Mouse (Mus musculus): Measurements from ENCODE around the gene Lactb. TPM values are rescaled to one million over a fixed set of nuclear protein-coding genes. Genes with fewer than 3 reads are reported as not detected.

The Lactb gene
- polyA plus RNA-seq, 1 experiment from 2014 or later: 12.4 TPM

DNA sequence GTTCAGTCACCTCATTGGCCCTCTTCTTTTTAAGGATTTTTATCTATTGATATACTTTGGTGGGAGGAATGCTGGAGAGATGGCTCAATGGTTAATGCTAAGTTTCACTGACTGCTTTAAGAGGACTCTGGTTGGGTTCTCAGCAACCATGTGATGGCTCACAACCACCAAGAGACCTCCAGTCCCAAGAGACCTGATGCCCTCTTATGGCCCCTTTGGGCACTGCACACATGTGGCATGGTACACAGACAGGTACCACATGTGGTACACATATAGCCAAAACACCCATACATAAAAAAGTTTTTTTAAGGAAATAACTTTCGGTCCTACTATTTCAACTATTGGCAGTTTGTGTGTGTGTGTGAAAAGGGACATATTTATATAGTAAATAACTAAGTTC, 53.2 kb downstream of the Lactb start:
- Histone ChIP-seq H3K4me2 (replicated peaks; ENCODE audit: low read depth, low read length) (no peak overlapping the region), H3K9me3 (ENCODE audit: control insufficient read depth, low read depth, low read length) (no peaks in the 10 kb centered on the region), H3K4me1 (ENCODE audit: control insufficient read depth, insufficient read depth, low read length) (0 out of 2 replicates have a peak, but pooled peaks cover 4% of the 10 kb centered on the region), H3K9ac (replicated peaks; ENCODE audit: low read depth, low read length) (no peak overlapping the region), H3K27ac (ENCODE audit: low read length) (no peak overlapping the region), H3K27me3 (ENCODE audit: control insufficient read depth, insufficient read depth, low read length) (no peaks in the 10 kb centered on the region), H3K36me3 (ENCODE audit: control insufficient read depth, insufficient read depth, low read length) (no peaks in the 10 kb centered on the region), H3K4me3 (ENCODE audit: low read depth, low read length) (no peak overlapping the region)
- WGBS: 96% methylated on average over 1 of the region's 1 CpGs
- ATAC-seq (ENCODE audit: insufficient number of reproducible peaks, insufficient read depth, low FRiP score, low read depth): no peak

DNA sequence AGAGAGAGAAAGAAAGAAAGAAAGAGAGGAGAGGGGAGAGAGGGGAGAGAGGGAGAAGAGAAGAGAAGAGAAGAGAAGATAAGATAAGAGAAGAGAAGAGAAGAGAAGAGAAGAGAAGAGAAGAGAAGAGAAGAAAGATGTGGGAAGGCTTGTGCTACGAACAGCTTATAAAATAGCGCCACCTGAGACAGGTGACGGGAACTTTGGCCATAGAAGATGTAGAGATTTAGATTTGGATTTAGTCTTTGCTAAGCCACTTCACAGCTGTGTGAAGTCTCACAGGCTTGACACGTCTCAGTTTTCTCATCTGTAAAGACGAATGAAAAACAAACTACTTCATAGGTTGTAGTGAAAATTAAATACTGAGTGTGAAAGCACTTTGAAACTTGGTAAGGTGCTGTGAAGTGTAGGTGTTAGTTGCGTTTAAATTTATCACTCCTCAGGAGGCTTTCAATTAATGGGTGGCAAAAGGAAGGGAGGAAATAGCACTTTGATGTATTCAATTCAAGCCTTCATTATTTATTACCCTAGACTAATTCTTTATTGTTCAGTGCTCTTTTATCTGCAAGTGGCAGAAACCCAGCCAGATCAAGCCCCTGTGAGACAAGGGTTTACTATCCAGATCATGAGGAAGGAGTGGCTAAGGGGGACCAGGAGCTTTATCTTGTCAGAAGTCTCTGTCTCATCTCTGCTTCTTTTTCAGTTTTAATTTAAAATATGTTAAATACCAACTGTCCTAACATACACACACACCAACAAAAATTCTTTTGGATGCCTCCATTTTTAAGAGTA, 54.6 kb downstream of the Lactb start:
- Histone ChIP-seq H3K27ac (ENCODE audit: low read length) (no peak overlapping the region), H3K4me2 (replicated peaks; ENCODE audit: low read depth, low read length) (peak overlapping the region; percentile 60), H3K36me3 (ENCODE audit: control insufficient read depth, insufficient read depth, low read length) (no peaks in the 10 kb centered on the region), H3K9me3 (ENCODE audit: control insufficient read depth, low read depth, low read length) (no peaks in the 10 kb centered on the region), H3K27me3 (ENCODE audit: control insufficient read depth, insufficient read depth, low read length) (no peaks in the 10 kb centered on the region), H3K9ac (replicated peaks; ENCODE audit: low read depth, low read length) (no peak overlapping the region), H3K4me3 (ENCODE audit: low read depth, low read length) (no peak overlapping the region), H3K4me1 (ENCODE audit: control insufficient read depth, insufficient read depth, low read length) (peaks cover 7% of the 10 kb centered on the region; the same call in 1 of the 2 replicates)
- ATAC-seq (ENCODE audit: insufficient number of reproducible peaks, insufficient read depth, low FRiP score, low read depth): no peak
- 3% methylated on average over 6 of the region's 6 CpGs for WGBS

DNA sequence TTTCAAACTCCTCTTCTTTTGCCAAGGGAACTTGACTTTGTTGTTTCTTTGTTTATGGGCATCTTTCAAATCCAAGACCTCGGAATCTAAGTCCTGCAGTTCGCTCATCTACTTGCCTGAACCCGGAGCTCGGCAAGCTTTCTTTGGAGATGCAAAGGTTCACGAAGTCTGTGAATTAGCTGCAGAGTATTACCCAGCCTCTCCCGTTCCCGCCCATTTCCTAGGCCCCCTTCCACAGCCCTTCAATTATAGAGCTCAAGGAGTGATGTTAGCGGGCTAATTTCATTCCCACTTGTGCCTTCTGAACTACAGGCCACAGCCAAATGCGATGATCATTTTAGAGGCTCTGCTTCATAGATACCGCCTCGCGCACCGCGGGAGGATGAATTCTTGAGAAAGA, 55.3 kb downstream of the Lactb start:
- 1% methylated on average over 14 of the region's 14 CpGs for WGBS
- Histone ChIP-seq H3K27me3 (ENCODE audit: control insufficient read depth, insufficient read depth, low read length) (no peaks in the 10 kb centered on the region), H3K9ac (replicated peaks; ENCODE audit: low read depth, low read length) (no peak overlapping the region; the same call in 1 of the 2 replicates), H3K4me1 (ENCODE audit: control insufficient read depth, insufficient read depth, low read length) (peaks cover 10% of the 10 kb centered on the region; the same call in 1 of the 2 replicates), H3K27ac (ENCODE audit: low read length) (peak overlapping the region; percentile 66; the same call in 1 of the 2 replicates), H3K4me3 (ENCODE audit: low read depth, low read length) (peak overlapping the region; percentile 77), H3K9me3 (ENCODE audit: control insufficient read depth, low read depth, low read length) (no peaks in the 10 kb centered on the region), H3K4me2 (replicated peaks; ENCODE audit: low read depth, low read length) (peak overlapping the region; percentile 60), H3K36me3 (ENCODE audit: control insufficient read depth, insufficient read depth, low read length) (no peaks in the 10 kb centered on the region)
- ATAC-seq (ENCODE audit: insufficient number of reproducible peaks, insufficient read depth, low FRiP score, low read depth): peak; percentile 24; the same call in 1 of the 2 replicates

DNA sequence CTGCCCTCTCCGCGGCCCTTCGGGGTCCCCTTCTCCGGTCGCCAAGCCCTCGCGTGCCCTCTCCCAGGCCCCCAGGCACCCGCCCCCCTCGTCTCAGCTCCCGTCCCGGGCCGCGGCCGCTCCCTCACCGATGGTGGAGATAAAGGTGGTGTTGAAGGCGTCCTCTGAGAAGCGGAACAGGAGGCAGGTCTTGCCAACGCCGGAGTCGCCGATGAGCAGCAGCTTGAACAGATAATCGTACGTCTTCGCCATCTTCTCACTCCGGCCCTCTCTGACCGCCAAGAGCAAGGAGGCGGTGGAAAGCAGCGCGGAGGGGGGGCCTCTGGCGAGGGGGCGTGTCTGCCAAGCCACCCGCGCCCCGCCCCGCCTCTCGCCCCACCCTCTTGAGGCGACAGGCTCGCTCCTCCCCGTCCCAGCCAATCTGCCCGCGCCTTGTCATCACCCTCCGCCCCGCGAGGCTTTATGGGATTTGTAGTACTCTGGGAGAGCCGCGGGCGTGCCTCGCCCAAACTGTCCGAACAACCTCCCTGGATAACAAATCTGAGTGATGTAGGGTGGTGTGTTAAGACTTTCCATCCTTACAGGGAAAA, 55.8 kb downstream of the Lactb start, which contains the start of gene Rab8b:
Gene Rab8b (minus strand): TSS at position 306 of the 590 bp plus-strand sequence.
- H3K36me3 ChIP-seq (ENCODE audit: control insufficient read depth, insufficient read depth, low read length): no peaks in the 10 kb centered on the region
- under 1% methylated on average over 42 of the region's 49 CpGs for WGBS
- H3K27me3 ChIP-seq (ENCODE audit: control insufficient read depth, insufficient read depth, low read length): no peaks in the 10 kb centered on the region
- peaks cover 13% of the 10 kb centered on the region; the same call in 1 of the 2 replicates for H3K4me1 ChIP-seq (ENCODE audit: control insufficient read depth, insufficient read depth, low read length)
- peak within 1 kb of the TSS; percentile 67 for H3K4me2 ChIP-seq (replicated peaks; ENCODE audit: low read depth, low read length)
- no peaks in the 10 kb centered on the region for H3K9me3 ChIP-seq (ENCODE audit: control insufficient read depth, low read depth, low read length)
- H3K4me3 ChIP-seq (ENCODE audit: low read depth, low read length): peak within 1 kb of the TSS; percentile 77
- H3K9ac ChIP-seq (replicated peaks; ENCODE audit: low read depth, low read length): peak within 1 kb of the TSS; percentile 86
- peak; percentile 98 for ATAC-seq (ENCODE audit: insufficient number of reproducible peaks, insufficient read depth, low FRiP score, low read depth)
- H3K27ac ChIP-seq (ENCODE audit: low read length): peak within 1 kb of the TSS; percentile 86

DNA sequence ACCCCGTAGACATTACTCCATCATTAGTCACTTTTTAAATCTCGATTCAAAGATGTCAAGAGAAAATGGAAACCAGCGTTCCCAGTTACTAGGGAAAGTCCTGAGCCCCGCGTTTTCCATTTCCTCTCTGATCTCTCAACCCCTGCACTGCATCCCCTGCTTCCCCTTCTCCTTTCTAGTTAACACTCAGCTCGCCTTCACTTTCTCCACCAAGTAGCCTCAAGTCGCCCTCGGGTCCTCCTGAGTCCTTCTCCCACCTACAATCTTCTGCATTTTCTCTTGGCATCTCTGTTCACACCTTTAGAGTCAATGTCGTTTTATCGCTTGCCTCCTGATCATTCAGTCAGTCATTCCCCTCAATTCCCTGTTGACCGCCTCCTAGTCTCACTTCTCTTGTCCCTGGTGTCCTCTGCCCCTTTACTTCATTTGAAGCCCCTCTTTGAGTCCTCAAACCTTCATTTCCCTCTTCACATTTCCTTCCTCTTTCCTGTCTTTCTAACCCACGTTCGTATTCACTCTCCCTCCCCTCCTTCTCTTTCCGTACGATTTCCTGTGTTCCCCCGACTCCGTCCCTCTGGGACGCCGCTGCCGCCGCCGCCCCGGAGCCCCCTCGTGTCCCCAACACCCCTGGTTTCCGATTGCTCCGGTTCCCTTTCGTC, 56.5 kb downstream of the Lactb start:
- no peak; the same call in 1 of the 2 replicates for ATAC-seq (ENCODE audit: insufficient number of reproducible peaks, insufficient read depth, low FRiP score, low read depth)

DNA sequence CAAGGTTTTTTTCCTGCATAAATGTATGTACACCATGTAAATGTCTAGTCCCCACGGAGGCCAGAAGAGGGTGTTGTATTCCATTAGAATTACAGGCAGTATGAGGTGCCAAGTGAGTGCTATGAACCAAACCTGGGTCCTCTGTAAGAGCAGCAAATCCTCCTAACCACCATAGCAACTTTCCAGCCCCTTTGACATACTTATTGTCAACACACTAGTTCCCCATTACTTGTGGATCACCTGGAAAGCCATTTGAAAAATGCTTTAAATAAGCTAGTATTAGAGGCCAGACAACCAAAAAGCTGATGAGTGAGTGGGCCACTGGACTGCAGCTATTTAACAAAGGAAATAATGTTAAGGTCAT, 57.4 kb downstream of the Lactb start:
- no peaks in the 10 kb centered on the region for H3K27me3 ChIP-seq (ENCODE audit: control insufficient read depth, insufficient read depth, low read length)
- peak overlapping the region; percentile 77; the same call in 1 of the 2 replicates for H3K4me3 ChIP-seq (ENCODE audit: low read depth, low read length)
- H3K27ac ChIP-seq (ENCODE audit: low read length): no peak overlapping the region
- peaks cover 20% of the 10 kb centered on the region; the same call in 1 of the 2 replicates for H3K4me1 ChIP-seq (ENCODE audit: control insufficient read depth, insufficient read depth, low read length)
- no peaks in the 10 kb centered on the region for H3K36me3 ChIP-seq (ENCODE audit: control insufficient read depth, insufficient read depth, low read length)
- peak overlapping the region; percentile 67 for H3K4me2 ChIP-seq (replicated peaks; ENCODE audit: low read depth, low read length)
- WGBS: 57% methylated on average over 1 of the region's 1 CpGs
- H3K9ac ChIP-seq (replicated peaks; ENCODE audit: low read depth, low read length): no peak overlapping the region
- no peaks in the 10 kb centered on the region for H3K9me3 ChIP-seq (ENCODE audit: control insufficient read depth, low read depth, low read length)
- ATAC-seq (ENCODE audit: insufficient number of reproducible peaks, insufficient read depth, low FRiP score, low read depth): no peak

More for the DNA sequence above, 56.5 kb downstream of the Lactb start:
- no peaks in the 10 kb centered on the region for H3K9me3 ChIP-seq (ENCODE audit: control insufficient read depth, low read depth, low read length)
- peaks cover 19% of the 10 kb centered on the region; the same call in 1 of the 2 replicates for H3K4me1 ChIP-seq (ENCODE audit: control insufficient read depth, insufficient read depth, low read length)
- peak overlapping the region; percentile 86 for H3K9ac ChIP-seq (replicated peaks; ENCODE audit: low read depth, low read length)
- H3K36me3 ChIP-seq (ENCODE audit: control insufficient read depth, insufficient read depth, low read length): no peaks in the 10 kb centered on the region
- WGBS: 1% methylated on average over 27 of the region's 27 CpGs
- H3K4me2 ChIP-seq (replicated peaks; ENCODE audit: low read depth, low read length): peak overlapping the region; percentile 67
- H3K27me3 ChIP-seq (ENCODE audit: control insufficient read depth, insufficient read depth, low read length): no peaks in the 10 kb centered on the region
- H3K27ac ChIP-seq (ENCODE audit: low read length): peak overlapping the region; percentile 86
- peak overlapping the region; percentile 77 for H3K4me3 ChIP-seq (ENCODE audit: low read depth, low read length)

DNA sequence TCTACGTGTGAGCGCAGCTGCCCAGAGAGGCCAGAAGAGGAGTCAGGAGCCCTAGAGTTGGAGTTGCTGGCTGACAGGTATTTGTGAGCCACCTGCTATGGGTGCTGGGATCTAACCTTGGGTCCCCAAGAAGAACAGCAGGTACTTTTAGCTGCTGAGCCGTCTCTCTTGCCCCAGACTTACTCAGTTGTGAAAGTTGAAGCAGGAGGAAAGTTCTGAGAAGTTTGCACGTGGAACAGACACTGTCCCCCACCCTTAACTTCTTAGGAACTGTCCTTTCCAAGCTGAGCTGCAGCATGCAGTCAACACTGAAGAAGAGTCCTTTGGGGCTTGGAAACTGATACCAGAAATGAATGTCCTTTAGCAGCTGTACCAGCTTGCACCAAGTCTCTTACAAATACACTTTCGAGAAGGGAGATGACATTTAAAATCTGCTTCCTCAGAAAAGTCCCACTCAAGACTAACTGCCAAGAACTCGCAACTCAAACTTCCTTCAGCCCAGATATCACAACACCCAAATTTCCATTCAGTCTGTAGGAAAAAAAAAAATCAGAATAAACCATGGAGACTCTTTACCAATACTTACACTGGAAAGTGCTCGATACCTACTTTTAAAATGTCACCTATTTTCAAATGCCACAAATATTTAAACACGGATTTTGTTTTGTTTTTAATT, 57.9 kb downstream of the Lactb start:
- WGBS: 84% methylated on average over 8 of the region's 8 CpGs
- no peaks in the 10 kb centered on the region for H3K9me3 ChIP-seq (ENCODE audit: control insufficient read depth, low read depth, low read length)
- H3K36me3 ChIP-seq (ENCODE audit: control insufficient read depth, insufficient read depth, low read length): no peaks in the 10 kb centered on the region
- ATAC-seq (ENCODE audit: insufficient number of reproducible peaks, insufficient read depth, low FRiP score, low read depth): no peak
- H3K27me3 ChIP-seq (ENCODE audit: control insufficient read depth, insufficient read depth, low read length): no peaks in the 10 kb centered on the region
- H3K27ac ChIP-seq (ENCODE audit: low read length): no peak overlapping the region
- no peak overlapping the region for H3K9ac ChIP-seq (replicated peaks; ENCODE audit: low read depth, low read length)
- no peak overlapping the region for H3K4me3 ChIP-seq (ENCODE audit: low read depth, low read length)
- no peak overlapping the region; the same call in 1 of the 2 replicates for H3K4me2 ChIP-seq (replicated peaks; ENCODE audit: low read depth, low read length)
- peaks cover 20% of the 10 kb centered on the region; the same call in 1 of the 2 replicates for H3K4me1 ChIP-seq (ENCODE audit: control insufficient read depth, insufficient read depth, low read length)
